Mouse (Mus musculus) hindbrain, embryonic 14.5 days (tissue): Measurements from ENCODE around the gene Sirt5. TPM values are rescaled to one million over a fixed set of nuclear protein-coding genes. Genes with fewer than 3 reads are reported as not detected.
A peak's percentile ranks its signal among the peaks of the same experiment; 100 is the strongest.

Experiments used
- ATAC-seq: fragments of 200-750 bp; cut with Nextera tagmentation; 2 replicates; pipeline ENCODE4 v1.8.0; 2017; ENCODE audit warnings: moderate number of reproducible peaks, mild to moderate bottlenecking, moderate TSS enrichment, moderate library complexity; ENCODE audit not compliant: low FRiP score
- DNase-seq: peaks from one replicate; pipeline ENCODE4 v3.0.0-alpha.2; 2015; ENCODE audit warnings: low spot score
- H3K27ac ChIP-seq: fragments of 300-500 bp; sonication (generic); 2 replicates; pipeline ENCODE4 v1.5.1; 2014; ENCODE audit warnings: mild to moderate bottlenecking, moderate library complexity
- H3K27me3 ChIP-seq: fragments of 300-500 bp; sonication (generic); 2 replicates; pipeline ENCODE4 v1.6.1; 2014; ENCODE audit warnings: mild to moderate bottlenecking, low read length, mixed read lengths; ENCODE audit not compliant: control insufficient read depth, insufficient read depth
- H3K36me3 ChIP-seq: fragments of 300-500 bp; sonication (generic); replicated peaks from 2 replicates; pipeline ENCODE4 v1.6.1; 2014; ENCODE audit not compliant: control insufficient read depth, insufficient read depth
- H3K4me1 ChIP-seq: fragments of 300-500 bp; sonication (generic); replicated peaks from 2 replicates; pipeline ENCODE4 v1.6.1; 2014; ENCODE audit warnings: antibody characterized with exemption, low read length, mixed read lengths; ENCODE audit not compliant: control insufficient read depth, insufficient read depth
- H3K4me2 ChIP-seq: fragments of 300-500 bp; sonication (generic); replicated peaks from 2 replicates; pipeline ENCODE4 v1.6.1; 2014; ENCODE audit warnings: mild to moderate bottlenecking, moderate library complexity
- H3K4me3 ChIP-seq: fragments of 300-500 bp; sonication (generic); replicated peaks from 2 replicates; pipeline ENCODE4 v1.5.1; 2014; ENCODE audit warnings: mild to moderate bottlenecking, low read length
- H3K9ac ChIP-seq: fragments of 300-500 bp; sonication (generic); 2 replicates; pipeline ENCODE4 v1.6.1; 2014
- H3K9me3 ChIP-seq: fragments of 300-500 bp; sonication (generic); 2 replicates; pipeline ENCODE4 v1.6.1; 2016; ENCODE audit warnings: low read length; ENCODE audit not compliant: control insufficient read depth
- WGBS: fragments of 180-500 bp; shearing (Covaris S2); extraction: QIAGEN DNeasy Blood & Tissue Kit; methylation state at CpG from one replicate; pipeline ENCODE4 v1.1.7; 2014; 5-methylcytosine and 5-hydroxymethylcytosine counted together
- polyA plus RNA-seq: library from polyadenylated mRNA; unstranded; fragments of >200 nt; fragmentation: Nextera tagmentation; extraction: Ambion mirVana; gene quantifications from 2 replicates; pipeline ENCODE4 v1.2.1, GENCODE M21; 2014

The Sirt5 gene
- polyA plus RNA-seq, 1 experiment from 2014 or later, result 30.3 TPM

DNA sequence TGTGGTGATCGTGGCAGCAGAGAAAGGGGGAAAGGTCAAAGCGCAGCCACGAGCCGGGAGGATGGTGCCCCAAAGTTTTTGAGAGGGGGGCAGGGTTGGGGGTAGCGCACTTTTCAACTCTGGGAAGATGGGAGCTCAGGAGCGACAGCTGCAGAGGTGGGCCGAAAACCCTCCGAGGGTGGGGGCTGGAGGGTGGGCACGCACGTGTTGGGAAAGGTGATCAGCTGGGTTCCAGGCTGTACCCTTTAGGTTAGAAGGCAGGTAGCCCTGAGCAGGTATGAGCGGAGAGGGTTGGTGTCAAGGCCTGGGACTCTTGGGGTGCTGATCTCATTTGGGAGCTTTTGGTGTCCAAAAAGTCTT, 509 bp downstream of the Sirt5 start:
- peak overlapping the region; percentile 81 for H3K27ac ChIP-seq
- H3K9me3 ChIP-seq, result no peaks in the 10 kb centered on the region
- ATAC-seq (no peak; the same call in 1 of the 2 replicates), DNase-seq (no peak)
- 14% methylated on average over 11 of the region's 11 CpGs for WGBS
- 0 out of 2 replicates have a peak, but pooled peaks cover 3% of the 10 kb centered on the region for H3K36me3 ChIP-seq
- H3K4me1 ChIP-seq, result peaks cover 8% of the 10 kb centered on the region; the same call in 1 of the 2 replicates
- peak overlapping the region; percentile 91 for H3K4me2 ChIP-seq
- peak overlapping the region; percentile 65 for H3K4me3 ChIP-seq
- peak overlapping the region; percentile 83 for H3K9ac ChIP-seq
- H3K27me3 ChIP-seq, result no peaks in the 10 kb centered on the region

DNA sequence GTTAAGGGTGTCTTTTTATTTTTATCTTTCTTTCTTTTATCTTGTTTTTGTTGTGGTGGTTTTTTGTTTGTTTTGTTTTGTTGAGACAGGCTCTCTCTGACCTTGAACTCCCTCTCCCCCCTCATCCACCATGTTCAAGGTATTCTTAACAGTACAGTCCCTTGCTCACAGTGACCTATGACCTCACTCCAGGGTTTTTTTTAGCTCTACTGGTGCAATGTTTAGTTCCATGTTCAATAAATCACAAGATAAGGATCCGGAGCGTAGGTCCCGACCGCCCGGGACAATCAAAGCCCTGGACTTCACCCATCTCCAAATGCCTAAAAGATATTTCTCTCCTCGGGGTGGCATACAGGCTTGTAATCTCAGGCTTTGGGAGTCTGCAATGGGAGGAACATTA, 4.8 kb downstream of the Sirt5 start:
- WGBS, result 96% methylated on average over 6 of the region's 6 CpGs
- H3K4me2 ChIP-seq, result no peak overlapping the region
- H3K9ac ChIP-seq, result no peak overlapping the region
- no peaks in the 10 kb centered on the region for H3K9me3 ChIP-seq
- ATAC-seq (no peak), DNase-seq (no peak)
- peaks cover 8% of the 10 kb centered on the region; the same call in 1 of the 2 replicates for H3K4me1 ChIP-seq
- H3K4me3 ChIP-seq, result no peak overlapping the region
- no peak overlapping the region for H3K27ac ChIP-seq
- no peaks in the 10 kb centered on the region for H3K27me3 ChIP-seq
- H3K36me3 ChIP-seq, result peaks cover 23% of the 10 kb centered on the region

DNA sequence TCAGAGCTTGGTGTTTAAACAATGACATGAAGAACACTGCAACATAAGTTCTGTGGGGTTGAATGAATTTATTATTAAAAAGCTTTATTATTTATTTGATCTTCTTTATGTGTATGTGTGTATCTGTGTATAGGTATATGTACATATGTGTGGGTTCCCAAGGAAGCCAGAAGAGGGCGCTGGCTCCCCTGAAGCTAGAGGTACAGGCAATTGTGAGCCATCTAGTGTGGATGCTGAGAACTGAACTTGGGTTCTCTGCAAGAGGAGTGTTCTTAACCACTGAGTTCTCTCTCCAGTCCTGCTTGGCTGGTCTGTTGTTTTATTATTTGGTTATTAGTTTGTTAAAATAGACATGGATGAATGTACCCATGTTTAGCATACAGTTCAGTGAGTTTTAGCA, 7.6 kb downstream of the Sirt5 start:
- Histone ChIP-seq H3K27me3 (no peaks in the 10 kb centered on the region), H3K27ac (no peak overlapping the region), H3K4me1 (no peaks in the 10 kb centered on the region), H3K4me3 (no peak overlapping the region), H3K9me3 (no peaks in the 10 kb centered on the region), H3K4me2 (no peak overlapping the region), H3K9ac (no peak overlapping the region), H3K36me3 (peaks cover 38% of the 10 kb centered on the region)
- DNase-seq (no peak), ATAC-seq (no peak)
- 80% methylated on average over 1 of the region's 1 CpGs for WGBS

DNA sequence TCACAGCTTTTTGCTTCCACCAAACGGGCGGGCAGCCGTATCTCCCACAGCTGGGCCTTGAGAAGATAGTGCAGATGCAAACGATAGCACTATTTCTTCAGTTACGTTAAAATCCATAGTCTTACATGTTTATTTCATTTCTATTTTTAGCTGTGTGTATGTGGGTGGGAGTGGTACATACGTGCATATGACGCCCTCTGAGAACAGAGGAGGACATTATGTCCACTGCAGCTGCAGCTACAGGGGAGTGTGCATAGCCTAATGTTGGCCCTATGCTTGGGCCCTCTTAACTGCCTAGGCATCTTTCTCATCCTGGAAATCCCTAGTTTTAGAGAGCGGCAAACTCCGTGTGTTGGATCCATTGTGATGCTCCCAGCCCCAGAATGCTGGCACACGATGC, 8.9 kb downstream of the Sirt5 start:
- WGBS, result 89% methylated on average over 10 of the region's 10 CpGs
- Histone ChIP-seq H3K4me1 (no peaks in the 10 kb centered on the region), H3K36me3 (peaks cover 41% of the 10 kb centered on the region), H3K4me3 (no peak overlapping the region), H3K27ac (no peak overlapping the region), H3K9me3 (no peaks in the 10 kb centered on the region), H3K4me2 (no peak overlapping the region), H3K9ac (no peak overlapping the region), H3K27me3 (no peaks in the 10 kb centered on the region)
- no peak for DNase-seq
- ATAC-seq, result no peak

DNA sequence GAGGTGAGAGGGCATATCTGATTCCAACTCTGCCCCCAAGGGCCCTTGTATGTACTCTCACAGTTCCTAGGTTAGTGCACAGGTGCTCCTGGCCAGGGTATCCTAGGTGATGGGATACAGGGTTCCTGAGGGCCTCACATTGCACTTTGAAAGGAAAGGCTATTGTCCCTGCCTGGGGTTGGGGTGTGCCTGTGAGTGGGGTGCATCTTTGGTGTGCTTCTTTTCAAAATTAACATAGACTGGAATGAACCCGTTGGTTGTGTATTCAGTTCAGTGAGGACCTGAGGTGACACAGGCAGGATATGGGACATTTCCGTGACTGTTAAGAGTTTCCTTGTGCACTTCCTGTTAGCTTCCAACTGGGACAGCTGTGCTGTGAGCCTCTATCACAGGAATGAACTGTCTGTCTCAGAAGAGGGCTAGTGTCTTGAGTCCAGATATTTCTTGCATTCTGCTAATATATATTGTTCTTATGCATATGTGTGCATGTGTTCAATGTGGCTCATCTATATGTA, 9.7 kb downstream of the Sirt5 start:
- H3K36me3 ChIP-seq, result peaks cover 41% of the 10 kb centered on the region
- H3K27ac ChIP-seq, result no peak overlapping the region
- no peak overlapping the region for H3K4me3 ChIP-seq
- H3K4me2 ChIP-seq, result no peak overlapping the region
- no peak for DNase-seq
- H3K9ac ChIP-seq, result no peak overlapping the region
- ATAC-seq, result no peak
- H3K4me1 ChIP-seq, result no peaks in the 10 kb centered on the region
- H3K9me3 ChIP-seq, result no peaks in the 10 kb centered on the region
- no peaks in the 10 kb centered on the region for H3K27me3 ChIP-seq
- 73% methylated on average over 2 of the region's 2 CpGs for WGBS

DNA sequence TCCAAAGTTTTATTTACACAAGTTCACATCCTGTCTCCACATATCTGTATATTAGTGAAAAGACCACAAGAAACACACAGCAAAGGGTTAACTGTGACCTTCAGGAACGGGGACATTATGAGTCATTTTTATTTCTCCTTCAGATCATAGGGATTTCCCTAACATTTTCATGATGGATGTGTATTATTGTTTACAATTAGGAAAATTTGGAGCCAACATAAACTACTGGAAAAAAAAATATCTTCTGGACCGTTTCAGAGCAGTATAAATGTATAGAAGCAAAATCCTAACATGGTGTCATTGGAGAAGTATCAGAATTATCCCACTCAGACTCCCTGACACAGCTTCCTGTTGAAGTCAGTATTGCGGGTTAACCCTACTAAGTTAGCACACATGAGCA, 14.7 kb downstream of the Sirt5 start:
- WGBS, result 84% methylated on average over 3 of the region's 3 CpGs
- H3K9me3 ChIP-seq, result no peaks in the 10 kb centered on the region
- H3K4me2 ChIP-seq, result no peak overlapping the region
- H3K4me1 ChIP-seq, result no peaks in the 10 kb centered on the region
- no peaks in the 10 kb centered on the region for H3K27me3 ChIP-seq
- H3K9ac ChIP-seq, result no peak overlapping the region
- ATAC-seq (no peak), DNase-seq (no peak)
- no peak overlapping the region for H3K4me3 ChIP-seq
- H3K27ac ChIP-seq, result no peak overlapping the region
- H3K36me3 ChIP-seq, result peaks cover 18% of the 10 kb centered on the region

DNA sequence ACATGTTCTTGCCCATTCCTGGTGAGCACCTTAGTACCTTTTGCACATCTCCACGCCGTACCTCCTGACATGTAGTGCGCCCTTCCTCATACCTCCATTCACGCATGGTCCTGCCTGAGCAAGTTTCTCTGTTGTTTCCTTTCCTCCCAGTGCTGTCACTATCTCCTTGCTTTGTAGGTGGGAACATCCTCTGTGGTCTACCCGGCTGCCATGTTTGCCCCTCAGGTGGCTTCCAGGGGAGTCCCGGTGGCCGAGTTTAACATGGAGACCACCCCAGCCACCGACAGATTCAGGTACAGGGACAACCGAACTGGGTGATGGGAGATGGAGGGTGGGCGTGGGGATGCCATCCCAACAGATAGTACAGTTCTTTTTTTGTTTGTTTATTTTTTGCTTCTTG, 20.0 kb downstream of the Sirt5 start:
- Histone ChIP-seq H3K9me3 (no peaks in the 10 kb centered on the region), H3K27ac (no peak overlapping the region), H3K4me2 (no peak overlapping the region), H3K9ac (no peak overlapping the region), H3K4me1 (no peaks in the 10 kb centered on the region), H3K27me3 (no peaks in the 10 kb centered on the region), H3K36me3 (peaks cover 10% of the 10 kb centered on the region), H3K4me3 (no peak overlapping the region)
- DNase-seq, result no peak
- ATAC-seq, result no peak
- 99% methylated on average over 10 of the region's 10 CpGs for WGBS

DNA sequence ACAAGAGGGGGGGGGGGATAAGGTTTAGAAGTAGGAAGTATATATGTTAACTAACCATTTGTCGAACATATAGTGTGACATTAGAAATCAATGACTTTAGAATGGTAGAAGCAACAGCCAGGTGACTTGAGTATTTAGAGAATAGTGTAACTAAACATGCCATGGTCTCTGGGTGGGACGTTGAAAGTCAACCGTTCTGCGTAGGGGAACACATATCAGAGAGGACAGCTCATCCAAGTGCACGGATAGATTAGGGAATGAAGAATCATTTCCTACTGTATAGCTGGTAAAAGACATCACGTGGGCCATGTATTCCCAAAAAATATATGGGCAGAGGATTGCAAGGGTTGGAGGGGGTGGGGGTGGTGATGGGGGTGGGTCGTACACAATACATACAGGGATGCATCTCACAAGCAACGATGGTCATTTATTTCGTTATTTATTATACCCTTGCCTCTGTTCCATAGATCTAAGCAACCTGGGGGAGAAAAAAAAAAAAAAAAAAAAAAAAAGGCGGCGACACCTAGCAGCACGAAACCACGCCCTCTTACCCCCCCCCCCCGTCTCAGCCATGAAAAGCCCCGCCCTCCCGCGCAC, 32.5 kb downstream of the Sirt5 start:
- no peak for DNase-seq
- 54% methylated on average over 13 of the region's 17 CpGs for WGBS
- peak overlapping the region; percentile 49 for H3K4me3 ChIP-seq
- peak overlapping the region; percentile 59; the same call in 1 of the 2 replicates for H3K4me2 ChIP-seq
- peak overlapping the region; percentile 66; the same call in 1 of the 2 replicates for H3K9ac ChIP-seq
- no peak overlapping the region for H3K27ac ChIP-seq
- H3K36me3 ChIP-seq, result peaks cover 31% of the 10 kb centered on the region
- no peak for ATAC-seq
- H3K9me3 ChIP-seq, result no peaks in the 10 kb centered on the region
- no peaks in the 10 kb centered on the region; the same call in 1 of the 2 replicates for H3K4me1 ChIP-seq
- no peaks in the 10 kb centered on the region for H3K27me3 ChIP-seq

DNA sequence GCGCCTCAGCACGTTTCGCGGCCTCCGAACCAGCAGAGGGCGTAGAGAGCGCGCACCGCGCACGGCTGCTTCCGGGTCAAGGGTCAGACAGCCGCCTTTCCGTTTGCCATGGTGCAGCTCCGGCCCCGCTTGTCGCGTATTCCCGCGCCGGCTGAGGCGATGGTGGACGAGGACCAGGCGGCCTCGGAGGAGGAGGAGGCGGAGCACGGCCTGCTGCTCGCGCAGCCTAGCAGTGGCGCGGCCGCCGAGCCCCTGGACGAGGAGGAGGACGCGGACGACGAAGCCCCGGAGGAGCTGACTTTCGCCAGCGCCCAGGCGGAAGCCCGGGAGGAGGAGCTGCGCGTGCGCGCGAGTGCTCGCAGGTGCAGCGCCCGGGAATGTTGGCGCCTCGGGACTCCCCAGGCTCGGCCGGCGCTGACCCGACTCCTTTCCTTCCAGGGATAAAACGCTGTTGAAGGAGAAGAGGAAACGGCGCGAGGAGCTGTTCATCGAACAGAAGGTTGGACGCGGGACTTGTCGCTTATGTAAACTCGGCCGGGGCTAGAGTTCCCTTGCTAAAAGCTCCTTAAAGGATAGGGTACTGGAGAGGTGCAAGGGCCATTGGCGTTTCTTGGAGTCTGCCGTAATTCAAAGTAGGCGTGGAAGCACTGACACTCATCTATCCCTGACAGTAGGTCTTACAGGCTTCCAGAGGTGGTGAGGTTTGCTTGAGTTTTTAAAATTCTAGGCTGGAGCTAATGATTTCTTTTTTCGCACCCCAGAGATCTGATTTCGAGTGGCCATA, 33.2 kb downstream of the Sirt5 start, which contains the start of gene Nol7:
TSS of gene Nol7 (plus strand) at position 94 of the 784 bp plus-strand sequence.
- Histone ChIP-seq H3K4me2 (peak within 1 kb of the TSS; percentile 59), H3K9ac (peak within 1 kb of the TSS; percentile 66), H3K4me1 (no peaks in the 10 kb centered on the region; the same call in 1 of the 2 replicates), H3K4me3 (peak within 1 kb of the TSS; percentile 49), H3K36me3 (peaks cover 38% of the 10 kb centered on the region), H3K27ac (peak within 1 kb of the TSS; percentile 90), H3K27me3 (no peaks in the 10 kb centered on the region), H3K9me3 (no peaks in the 10 kb centered on the region)
- ATAC-seq (peak; percentile 93), DNase-seq (peak; percentile 98)
- WGBS, result 2% methylated on average over 59 of the region's 72 CpGs
